In the genomic region with DNA sequence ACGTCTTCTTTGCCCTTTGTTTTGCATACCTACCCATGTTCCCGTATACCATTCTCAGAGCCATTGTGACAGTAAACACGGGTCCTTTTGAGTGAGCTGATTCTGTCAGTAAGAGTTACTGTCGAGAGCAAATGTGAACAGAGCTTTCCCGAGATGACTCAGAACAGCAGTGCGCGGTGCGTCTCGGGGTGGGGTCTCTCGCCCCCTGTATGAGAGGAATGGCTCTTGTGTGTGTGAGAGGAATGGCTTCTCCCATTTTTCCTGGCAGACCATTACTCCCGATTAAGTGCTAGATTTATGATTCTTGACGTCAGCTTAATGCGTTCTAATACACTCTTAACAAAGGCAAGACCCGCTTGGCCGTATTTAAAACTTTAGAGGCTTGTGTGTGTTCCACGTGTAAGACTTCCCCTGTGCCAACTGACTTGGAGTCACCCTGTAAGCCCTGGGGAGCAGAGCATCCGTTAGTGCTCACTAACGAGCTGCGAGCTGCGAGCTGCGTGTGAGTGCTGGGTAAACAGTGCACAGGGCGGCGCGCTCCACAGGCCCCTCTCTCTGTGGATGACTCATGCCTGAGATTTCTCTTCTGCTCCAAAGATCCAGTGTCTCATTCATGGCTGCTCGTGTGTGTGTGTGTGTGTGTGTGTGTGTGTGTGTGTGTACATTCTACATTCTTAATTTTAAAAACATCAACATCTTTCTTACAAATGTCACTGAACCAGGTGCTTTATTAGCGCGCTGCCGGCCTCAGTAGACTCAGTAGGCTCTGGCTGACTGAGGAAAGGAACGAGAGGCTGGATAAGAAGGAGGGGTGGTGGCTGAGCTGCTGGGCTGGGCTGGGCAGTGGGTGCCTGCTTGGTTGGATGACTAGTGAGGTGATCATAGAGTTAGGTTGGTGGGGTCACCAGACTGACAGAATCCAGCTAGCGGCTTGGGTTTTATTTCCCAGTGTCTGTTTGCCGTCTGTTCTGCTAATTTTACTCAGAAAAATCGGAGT, we compare ENCODE assay signal across 7 mouse cellular contexts. TPM values are rescaled to one million over a fixed set of nuclear protein-coding genes. Genes with fewer than 3 reads are reported as not detected.
DNase-seq lines count a peak whose midpoint lies in the region; TF ChIP-seq lines count a peak whose summit lies in the region.

No protein-coding gene starts in this region.

- no peak for TF ChIP-seq POLR2A in embryonic fibroblast, embryonic 13.5 days (IDR thresholded peaks at IDR 0.05; ENCODE audit: low read depth, low read length)

- DNase-seq in kidney, postnatal 14 days, result peak; percentile 21
- DNase-seq in kidney, adult 9 months, result no peak
- DNase-seq in ZHBTc4 (ENCODE audit: low read depth, low spot score), result peak; percentile 26
- peak; percentile 45 for DNase-seq in lung, postnatal 14 days
- no peak for DNase-seq in spleen, postnatal 10 days (ENCODE audit: low spot score in 2 of 2)
- no peak for DNase-seq in gastrocnemius, postnatal 25 days

- H3K27ac ChIP-seq in embryonic fibroblast, embryonic 13.5 days (ENCODE audit: insufficient read depth, low read length), result peak overlapping the region; percentile 23; the same call in 1 of the 2 replicates

- H3K4me3 ChIP-seq in embryonic fibroblast, embryonic 13.5 days (ENCODE audit: insufficient read depth, low read length), result no peak overlapping the region

- TF ChIP-seq CTCF in embryonic fibroblast, embryonic 13.5 days (IDR thresholded peaks at IDR 0.05; ENCODE audit: borderline replicate concordance, insufficient read depth, low read length), result no peak

- peaks cover 11% of the 10 kb centered on the region; the same call in 1 of the 2 replicates for H3K4me1 ChIP-seq in embryonic fibroblast, embryonic 13.5 days (ENCODE audit: control insufficient read depth, insufficient read depth, low read length)

RNA-seq across cellular contexts. Expression of gene Slc4a8, which starts 15.8 kb away (rescaled TPM):
- 1.2 and 2.9 TPM in 2 replicates for polyA plus RNA-seq in embryonic fibroblast, embryonic 13.5 days (2011; ENCODE audit: insufficient read length, low read depth, missing spikeins)
- 1 to 10 TPM; 1.6 to 1.7 TPM for total RNA-seq in gastrocnemius, postnatal 25 days (2021)

RNA-seq across cellular contexts. Expression of gene Galnt6, which starts 48.1 kb away (rescaled TPM):
- not detected in 2 replicates for polyA plus RNA-seq in embryonic fibroblast, embryonic 13.5 days (2011; ENCODE audit: insufficient read length, low read depth, missing spikeins)
- under 1 TPM; 0.08 to 0.13 TPM for total RNA-seq in gastrocnemius, postnatal 25 days (2021)

Comparison
In these comparisons a context has a peak if more than half of its experiments do, and no peak if none do; other contexts are left out.
1. DNase-seq: peak in kidney, postnatal 14 days (single experiment), ZHBTc4 (single experiment) and lung, postnatal 14 days (single experiment); none in kidney, adult 9 months (single experiment), spleen, postnatal 10 days (0 of 2) and gastrocnemius, postnatal 25 days (single experiment).